Mouse (Mus musculus) heart, embryonic 13.5 days (tissue): ENCODE results near the gene Snip1. TPM values are rescaled to one million over a fixed set of nuclear protein-coding genes. Genes with fewer than 3 reads are reported as not detected.

Experiments used
- polyA plus RNA-seq: library from polyadenylated mRNA; unstranded; fragments of >200 nt; fragmentation: Nextera tagmentation; extraction: Ambion mirVana; gene quantifications from 2 replicates; pipeline ENCODE4 v1.2.1, GENCODE M21; 2015

Gene Snip1
- polyA plus RNA-seq, 1 experiment from 2014 or later = 14.0 TPM

Other genes with a start within 250 kb of the Snip1 start
- gene Yrdc, start 216.0 kb upstream of the Snip1 start, polyA plus RNA-seq = 21.1 and 25.1 TPM in 2 replicates
- gene 1110065P20Rik, start 215.5 kb upstream of the Snip1 start, polyA plus RNA-seq = 45.8 and 46.6 TPM in 2 replicates
- gene Maneal, start 204.5 kb upstream of the Snip1 start, polyA plus RNA-seq = 0.15 TPM in 1 of 2 replicates, not detected in the other
- 0.05 TPM in 1 of 2 replicates, not detected in the other for gene Epha10, start 185.8 kb upstream of the Snip1 start, polyA plus RNA-seq
- 10.0 and 10.5 TPM in 2 replicates for gene 9930104L06Rik, start 129.6 kb upstream of the Snip1 start, polyA plus RNA-seq
- 111 and 113 TPM in 2 replicates for gene Cdca8, start 127.4 kb upstream of the Snip1 start, polyA plus RNA-seq
- gene Rspo1, start 80.2 kb upstream of the Snip1 start, polyA plus RNA-seq = 7.3 and 9.1 TPM in 2 replicates
- 54.8 and 56.4 TPM in 2 replicates for gene Gnl2, start 50.1 kb upstream of the Snip1 start, polyA plus RNA-seq
- 0.11 and 0.13 TPM in 2 replicates for gene Dnali1, start 969 bp upstream of the Snip1 start, polyA plus RNA-seq
- 42.6 and 43.3 TPM in 2 replicates for gene Meaf6, start 18.5 kb downstream of the Snip1 start, polyA plus RNA-seq
- gene Zc3h12a, start 61.2 kb downstream of the Snip1 start, polyA plus RNA-seq = 0.59 and 0.62 TPM in 2 replicates